Mouse (Mus musculus) stomach, postnatal 0 days (tissue): ENCODE results near the gene Tenm4.

ENCODE experiments used
- CTCF ChIP-seq: IDR thresholded peaks from 2 replicates; pipeline ENCODE4 v1.5.1; 2016; ENCODE audit warnings: antibody characterized with exemption, low read depth, mild to moderate bottlenecking, moderate library complexity
- EP300 ChIP-seq: optimal IDR thresholded peaks from 2 replicates; pipeline ENCODE3; 2016; ENCODE audit warnings: antibody characterized with exemption

- no peak for TF ChIP-seq CTCF
- no peak for TF ChIP-seq EP300
These were observed 42.7 kb downstream of the Tenm4 start for GRCm38 (mm10) chr7:96213741-96214140.
